Mouse (Mus musculus) olfactory bulb, adult 2 months (tissue): ENCODE data around the gene Pdzd2.

Experiments
- CTCF ChIP-seq: fragments of 200-500 bp; IDR thresholded peaks from 2 replicates; pipeline ENCODE4 v1.5.1; 2012; ENCODE audit warnings: low read depth, mild to moderate bottlenecking, low read length, moderate library complexity; ENCODE audit not compliant: insufficient read depth
- POLR2A ChIP-seq: fragments of 200-500 bp; IDR thresholded peaks from 2 replicates; pipeline ENCODE4 v1.6.1; 2012; ENCODE audit warnings: mild to moderate bottlenecking, low read depth, low read length, moderate library complexity; ENCODE audit not compliant: insufficient read depth

- no peak for TF ChIP-seq CTCF
- no peak for TF ChIP-seq POLR2A
These were observed 363.1 kb downstream of the Pdzd2 start for GRCm38 (mm10) chr15:12376491-12377069.
